Mouse (Mus musculus) testis, postnatal 14 days (tissue): Measurements from ENCODE around the gene Lrriq4.

Source experiments
- DNase-seq: peaks from one replicate; pipeline ENCODE4 v3.0.0; 2021; ENCODE audit warnings: low spot score

Lrriq4 gene

GRCm38 (mm10) chr3:30644207-30644606 lies at the start of gene Lrriq4:
Gene Lrriq4 (plus strand): TSS chr3:30644507.
- no peak for DNase-seq

- DNase-seq, result no peak
Observed at GRCm38 (mm10) chr3:30595111-30595832, 49.0 kb upstream of the Lrriq4 start.

DNA sequence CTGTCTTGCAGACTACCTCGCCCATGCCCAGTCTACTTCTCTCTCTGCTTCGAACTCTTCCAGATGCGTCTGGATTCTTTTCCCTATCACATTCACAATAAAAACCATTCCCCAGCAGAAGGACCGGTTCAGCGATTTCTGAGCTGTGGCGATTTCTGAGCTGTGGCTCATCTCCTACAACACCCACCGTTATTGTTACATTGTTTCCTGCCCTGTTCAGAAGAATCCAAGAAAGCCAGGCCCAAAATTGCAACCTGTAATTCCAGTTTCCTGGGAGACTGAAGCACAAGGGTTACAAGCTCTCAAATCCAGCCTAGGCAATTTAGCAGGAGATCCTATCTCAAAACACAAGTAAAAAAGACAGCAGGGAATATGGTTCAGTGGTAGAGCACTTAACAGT lies 47.0 kb upstream of the Lrriq4 start:
- DNase-seq, result peak; percentile 74

DNA sequence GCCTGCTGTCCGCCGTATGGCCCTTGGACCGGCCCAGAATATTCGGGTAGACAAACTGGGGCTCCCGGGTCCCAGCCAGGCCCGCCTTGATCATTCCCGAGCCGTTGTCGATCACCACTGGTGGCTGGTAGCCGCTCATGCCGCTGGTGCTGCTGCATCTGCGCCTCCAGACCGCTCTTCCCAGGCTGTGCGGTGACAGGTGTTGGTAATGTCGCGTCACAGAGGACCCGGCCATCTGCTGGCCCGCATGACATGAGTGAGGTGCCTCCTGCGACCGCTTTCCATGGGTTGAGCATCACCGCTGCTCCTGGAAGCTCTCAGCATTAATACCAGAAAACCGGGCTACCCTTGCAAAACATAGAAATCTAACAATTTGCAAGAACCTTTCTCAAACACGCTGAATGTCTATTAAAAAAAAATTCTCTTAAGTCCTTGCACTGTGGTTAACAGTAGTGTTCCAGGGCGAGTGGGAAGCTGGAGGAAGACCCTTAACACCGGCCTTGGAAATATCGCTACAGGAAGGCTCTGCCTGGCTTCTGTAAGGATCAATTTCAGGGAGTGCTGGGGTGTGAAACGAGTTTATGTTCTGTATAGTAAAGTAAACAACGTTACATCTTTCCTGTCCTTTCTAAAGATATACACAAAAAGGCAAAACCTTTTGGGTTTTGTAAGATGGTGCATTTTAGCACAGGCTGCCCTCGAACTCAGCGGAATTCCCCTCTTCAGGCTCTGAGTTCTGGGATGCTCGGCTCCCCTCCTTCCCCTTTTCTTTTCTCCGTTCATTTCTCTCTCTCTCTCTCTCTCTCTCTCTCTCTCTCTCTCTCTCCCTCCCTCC lies 44.4 kb upstream of the Lrriq4 start, which contains the start of gene Actrt3:
TSS of gene Actrt3 (minus strand) at position 229 of the 835 bp plus-strand sequence.
- DNase-seq, result no peak

- DNase-seq, result no peak
Observed at GRCm38 (mm10) chr3:30600717-30601116, 43.6 kb upstream of the Lrriq4 start.

DNA sequence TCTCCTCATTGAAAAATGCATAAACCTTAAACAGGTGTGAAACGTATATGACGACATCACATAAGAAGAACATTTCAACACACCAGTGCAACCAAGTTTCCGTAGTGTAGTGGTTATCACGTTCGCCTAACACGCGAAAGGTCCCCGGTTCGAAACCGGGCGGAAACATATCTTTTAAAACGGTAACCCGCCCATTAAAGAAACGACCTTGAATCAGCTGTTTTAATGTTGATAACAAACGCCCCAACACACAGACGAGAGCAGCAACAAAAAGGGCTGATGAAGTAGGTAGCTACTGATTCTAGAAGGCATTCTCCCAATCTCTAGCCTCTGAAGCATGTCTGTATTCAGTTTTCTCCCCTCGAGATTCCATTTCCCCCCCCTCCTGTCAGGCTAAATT lies 43.1 kb upstream of the Lrriq4 start:
- peak; percentile 81 for DNase-seq

DNA sequence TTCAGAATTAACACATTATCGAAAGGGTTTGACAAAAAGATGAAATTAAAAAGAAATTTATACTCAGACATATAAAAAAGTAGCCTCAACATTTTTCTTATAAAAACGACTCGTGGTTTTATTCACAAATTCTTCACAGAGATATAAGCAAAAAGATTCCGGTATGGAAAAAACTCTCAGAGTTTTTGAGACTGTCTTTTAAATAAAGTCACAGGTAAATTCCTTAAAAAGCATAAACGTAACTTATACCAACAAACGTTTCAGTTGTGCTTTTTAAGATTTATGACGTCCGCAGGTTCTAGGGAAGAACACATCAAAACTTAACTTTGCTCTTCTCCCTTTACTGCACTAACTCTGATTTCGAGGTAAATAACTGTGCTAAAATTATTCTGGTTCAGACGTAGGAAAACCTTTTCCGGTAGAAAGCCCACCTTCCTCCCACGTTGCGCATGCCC lies 42.7 kb upstream of the Lrriq4 start:
- DNase-seq, result no peak

DNA sequence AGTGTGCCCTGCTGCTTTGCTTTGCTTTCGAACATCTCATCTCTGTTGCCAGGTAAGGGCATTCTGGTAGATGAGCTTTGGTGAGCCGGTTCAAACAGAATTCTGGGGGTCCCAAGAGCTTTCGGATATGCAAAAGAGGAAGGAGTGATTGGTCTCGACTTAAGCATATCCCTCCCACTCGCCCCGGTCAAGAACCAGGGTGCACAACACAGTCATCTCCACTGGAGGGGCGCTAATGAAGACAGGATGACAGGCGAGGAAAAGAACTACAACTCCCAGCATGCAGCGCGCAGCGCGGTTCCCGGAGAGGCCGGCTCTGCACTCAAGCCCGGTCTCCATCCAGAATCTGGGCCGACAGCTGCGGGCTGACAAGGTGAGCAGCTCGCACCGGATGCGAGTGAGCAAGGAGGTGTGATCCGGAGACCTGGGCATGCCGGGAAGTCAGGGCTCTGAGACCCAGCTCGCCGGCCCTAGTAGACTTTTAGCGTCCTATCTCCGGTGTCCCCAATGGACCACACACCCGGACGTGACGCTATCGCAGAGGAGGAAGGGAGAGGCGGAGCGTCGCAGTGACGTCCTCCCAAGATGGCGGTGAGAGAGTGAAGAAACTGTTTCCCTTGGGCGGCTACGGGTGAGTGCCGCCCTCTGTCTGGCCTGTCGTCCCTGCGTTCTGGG lies 42.1 kb upstream of the Lrriq4 start, which contains the start of gene Mynn:
TSS of gene Mynn (plus strand) at position 1 of the 675 bp plus-strand sequence.
- peak; percentile 95 for DNase-seq

- peak; percentile 77 for DNase-seq
Observed at GRCm38 (mm10) chr3:30602740-30603098, 41.6 kb upstream of the Lrriq4 start.

DNA sequence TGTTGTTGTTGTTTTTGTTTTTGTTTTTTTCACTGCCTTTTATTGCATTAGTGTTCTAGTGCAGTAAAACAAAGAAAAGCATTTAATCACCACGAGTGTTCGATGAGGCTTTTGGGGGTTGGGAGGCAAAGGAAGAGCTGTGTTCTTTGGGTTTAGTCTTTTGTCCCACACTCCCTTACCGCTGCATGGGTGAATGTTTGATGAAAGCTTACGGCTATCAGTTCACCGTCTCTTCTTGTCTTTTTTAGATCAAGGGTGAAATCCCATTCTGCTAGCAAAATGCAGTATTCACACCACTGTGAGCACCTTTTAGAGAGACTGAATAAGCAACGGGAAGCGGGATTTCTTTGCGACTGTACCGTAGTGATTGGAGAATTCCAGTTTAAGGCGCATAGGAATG lies 41.1 kb upstream of the Lrriq4 start:
- no peak for DNase-seq

DNA sequence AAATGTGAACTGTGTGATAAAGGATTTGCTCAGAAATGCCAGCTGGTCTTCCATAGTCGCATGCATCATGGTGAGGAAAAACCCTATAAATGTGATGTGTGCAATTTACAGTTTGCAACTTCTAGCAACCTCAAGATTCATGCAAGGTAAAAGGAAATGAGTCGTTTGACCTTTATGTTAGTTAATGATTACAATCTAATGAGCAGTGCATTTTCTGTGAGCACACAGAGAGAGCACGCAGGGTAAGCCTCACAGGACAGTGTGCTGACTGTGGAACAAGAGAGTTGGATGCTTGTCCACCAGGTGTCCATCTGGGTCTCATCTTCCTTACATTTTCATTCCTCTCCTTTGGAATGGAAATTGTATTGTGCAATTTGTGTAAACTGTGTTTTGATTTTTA lies 35.3 kb upstream of the Lrriq4 start:
- DNase-seq, result no peak

DNA sequence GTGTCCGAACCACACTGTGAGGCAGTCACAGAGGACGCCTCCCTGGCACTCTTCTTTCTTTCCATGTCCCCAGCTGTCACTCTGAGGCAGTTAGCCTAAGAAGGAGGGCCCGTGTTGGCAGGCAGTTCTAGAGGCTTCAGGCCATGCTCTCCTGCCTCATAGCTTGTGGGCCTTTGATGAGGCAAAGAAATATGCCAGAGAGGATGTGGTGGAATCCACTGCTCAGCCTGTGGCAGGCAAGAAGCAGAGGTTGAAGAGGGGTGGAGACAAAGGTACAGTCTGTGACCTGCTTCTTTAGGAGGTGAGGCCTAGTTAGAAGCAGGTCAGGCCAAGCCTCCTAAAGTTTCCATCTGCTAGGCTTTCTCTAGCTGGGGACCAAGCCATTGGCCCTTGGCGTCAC lies 33.4 kb upstream of the Lrriq4 start:
- no peak for DNase-seq

- DNase-seq, result no peak
Observed at GRCm38 (mm10) chr3:30620132-30620531, 24.2 kb upstream of the Lrriq4 start.

DNA sequence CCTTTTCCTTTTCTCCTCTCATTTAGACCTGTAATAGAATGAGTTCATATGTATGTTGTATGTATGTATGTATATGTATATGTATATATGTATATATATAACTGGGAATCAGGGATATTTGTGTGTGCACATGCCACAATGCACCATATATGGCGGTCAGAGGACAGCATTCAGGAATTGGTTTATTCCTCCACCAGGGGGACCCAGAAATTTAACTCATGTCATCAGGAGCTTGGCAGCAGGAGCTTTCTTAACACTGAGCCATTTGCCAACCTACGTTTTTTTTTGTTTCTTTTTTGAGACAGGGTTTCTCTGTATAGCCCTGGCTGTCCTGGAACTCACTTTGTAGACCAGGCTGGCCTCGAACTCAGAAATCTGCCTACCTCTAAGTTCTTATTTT lies 10.6 kb upstream of the Lrriq4 start:
- DNase-seq, result no peak

DNA sequence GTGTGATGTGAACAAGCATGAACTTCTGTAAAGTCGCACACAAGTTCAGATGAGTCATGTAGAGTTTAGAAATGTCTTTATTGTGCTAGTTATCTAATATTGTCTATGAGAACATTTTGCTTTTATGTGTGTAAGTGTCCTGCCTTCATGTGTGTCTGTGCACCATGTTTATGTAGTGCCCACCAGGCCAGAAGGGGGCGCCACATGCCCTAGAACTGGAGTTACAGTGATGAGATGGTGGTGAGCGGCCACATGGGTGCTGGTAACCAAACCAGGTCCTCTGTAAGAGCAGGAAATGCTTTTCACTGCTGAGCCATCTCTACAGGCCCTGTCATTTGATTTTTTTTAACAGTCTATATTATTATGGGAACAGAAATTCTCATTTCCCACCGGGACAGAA lies 8.7 kb upstream of the Lrriq4 start:
- no peak for DNase-seq

GRCm38 (mm10) chr3:30646761-30647160 lies 2.5 kb downstream of the Lrriq4 start:
- DNase-seq, result no peak

DNA sequence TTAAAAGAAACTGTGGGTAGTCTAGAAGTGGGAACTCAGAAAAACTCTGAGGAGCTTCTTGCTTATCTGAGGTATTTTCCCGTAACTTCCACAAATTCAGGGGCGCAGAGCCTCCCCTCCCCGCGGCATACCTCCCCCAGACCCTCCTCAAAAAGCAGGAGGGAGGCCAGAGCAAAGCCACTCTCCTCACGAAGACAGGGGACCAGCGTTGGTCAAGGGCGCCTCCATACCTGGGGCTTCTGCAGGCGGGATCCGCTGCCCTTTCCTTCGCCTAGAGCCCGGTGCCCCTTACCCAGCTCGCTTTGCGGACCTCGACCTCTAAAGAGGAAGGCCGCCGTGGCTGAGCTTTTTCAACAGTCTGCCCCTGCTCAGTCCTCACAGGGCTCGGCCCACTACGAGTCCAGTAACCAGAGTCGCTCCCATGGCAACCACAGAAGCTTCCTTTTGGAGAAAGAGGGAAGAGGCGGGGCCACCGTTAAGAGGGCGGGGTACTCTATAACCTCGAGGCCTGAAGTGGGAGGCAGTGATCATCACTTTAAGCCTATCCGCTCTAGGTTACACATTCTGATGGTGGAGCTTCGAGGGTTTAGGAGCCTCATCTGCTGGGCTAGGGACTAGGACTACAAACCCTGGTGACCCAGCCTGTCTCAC lies 3.3 kb downstream of the Lrriq4 start, which contains the start of gene Lrrc34:
TSS of gene Lrrc34 (minus strand) at position 430 of the 651 bp plus-strand sequence.
- peak; percentile 56 for DNase-seq

DNA sequence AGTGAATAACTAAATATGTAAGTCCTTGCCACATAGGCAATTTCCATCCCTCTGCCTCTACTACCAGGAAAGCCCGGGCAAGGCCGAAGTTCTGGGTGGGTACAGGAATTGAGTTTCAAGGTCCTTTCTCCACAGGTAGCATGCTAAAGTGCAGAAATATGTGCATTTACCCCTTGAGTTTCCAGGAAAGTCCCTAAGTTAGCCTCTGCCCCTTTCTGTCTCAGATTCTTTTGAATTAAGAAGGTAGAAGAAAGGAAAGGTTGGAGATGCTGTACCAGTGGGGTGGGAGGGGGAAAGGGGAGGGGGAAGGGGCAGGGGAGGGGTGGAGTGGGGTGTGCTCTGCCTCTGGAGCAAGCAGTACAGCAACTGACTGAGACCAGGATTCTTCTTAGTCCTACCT lies 4.2 kb downstream of the Lrriq4 start:
- no peak for DNase-seq

DNA sequence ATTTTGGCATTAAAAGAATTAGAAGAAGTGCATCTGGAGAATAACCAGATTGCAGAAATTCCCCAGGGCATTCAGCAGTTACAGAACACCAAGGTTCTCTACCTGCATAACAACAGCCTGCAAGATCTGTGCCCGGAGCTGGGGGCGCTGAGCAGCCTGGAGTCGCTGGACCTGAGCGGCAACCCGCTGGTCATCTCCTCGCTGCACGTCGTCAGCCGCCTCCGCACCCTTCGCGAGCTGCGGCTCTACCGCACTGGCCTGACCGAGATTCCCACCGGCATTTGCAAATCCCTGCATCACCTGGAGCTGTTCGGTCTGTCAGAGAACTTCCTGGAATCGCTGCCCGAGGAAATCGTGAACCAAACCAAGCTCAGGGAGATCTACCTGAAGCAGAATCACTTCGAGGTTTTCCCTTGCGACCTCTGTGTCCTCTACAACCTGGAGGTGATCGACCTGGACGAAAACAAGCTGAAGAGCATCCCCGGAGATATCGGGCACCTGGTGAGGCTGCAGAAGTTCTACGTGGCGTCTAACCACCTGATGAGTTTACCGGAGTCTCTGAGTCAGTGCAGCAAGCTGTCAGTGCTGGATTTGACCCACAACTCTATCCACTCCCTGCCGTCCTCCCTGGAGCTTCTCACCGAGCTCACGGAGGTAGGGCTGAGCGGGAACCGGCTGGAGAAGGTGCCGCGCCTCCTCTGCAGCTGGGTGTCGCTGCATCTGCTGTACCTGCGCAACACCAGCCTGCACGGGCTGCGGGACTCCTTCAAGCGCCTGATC lies 5.9 kb downstream of the Lrriq4 start:
- DNase-seq, result peak; percentile 20

- DNase-seq, result no peak
Observed at GRCm38 (mm10) chr3:30655937-30656336, 11.6 kb downstream of the Lrriq4 start.

DNA sequence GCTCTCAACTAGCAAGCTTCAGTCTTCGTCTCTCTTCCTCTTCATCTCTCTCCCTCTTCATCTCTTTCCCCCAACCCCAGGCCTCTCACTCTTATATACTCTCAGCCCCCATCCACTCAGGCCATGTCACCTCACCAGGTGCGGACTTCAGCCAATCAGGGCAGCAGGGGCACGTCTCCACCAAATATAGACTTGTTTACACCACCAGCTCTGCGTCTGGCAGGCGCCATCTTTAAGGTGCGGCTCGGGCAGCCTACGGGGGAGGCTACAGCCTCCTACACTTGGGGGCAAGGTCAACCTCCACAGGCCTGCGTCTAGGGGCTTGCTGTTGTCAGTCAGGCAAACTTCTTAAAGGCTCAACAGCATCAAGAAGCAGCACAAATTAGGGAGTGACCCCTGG lies 14.2 kb downstream of the Lrriq4 start:
- peak; percentile 23 for DNase-seq
